Mouse (Mus musculus): Measurements from ENCODE around the gene Zswim3.
"Not testable (repeated sequence)": the region's sequence is repeated elsewhere in the genome, so short reads cannot be mapped to it uniquely, and the experiment has no call there.

The Zswim3 gene

GRCm38 (mm10) chr2:164856309-164857100 lies 51.6 kb downstream of the Zswim3 start:
- DNase-seq (ENCODE audit: low spot score in 2 of 2): no peak

- no peak for DNase-seq (ENCODE audit: low spot score in 2 of 2)
Observed at GRCm38 (mm10) chr2:164857101-164857821, 52.4 kb downstream of the Zswim3 start, which contains the start of gene Pltp. Gene Pltp (minus strand): TSS chr2:164857711.

GRCm38 (mm10) chr2:164857842-164858553 lies 53.1 kb downstream of the Zswim3 start:
- no peak for DNase-seq (ENCODE audit: low spot score in 2 of 2)

- DNase-seq (ENCODE audit: low spot score in 2 of 2): no peak
Observed at GRCm38 (mm10) chr2:164859155-164859554, 54.3 kb downstream of the Zswim3 start.

GRCm38 (mm10) chr2:164859640-164860432 lies 54.9 kb downstream of the Zswim3 start:
- no peak for DNase-seq (ENCODE audit: low spot score in 2 of 2)

- DNase-seq (ENCODE audit: low spot score in 2 of 2): no peak
Observed at GRCm38 (mm10) chr2:164861094-164861493, 56.2 kb downstream of the Zswim3 start.

- DNase-seq (ENCODE audit: low spot score in 2 of 2): no peak
Observed at GRCm38 (mm10) chr2:164862179-164862861, 57.4 kb downstream of the Zswim3 start.

- not testable (repeated sequence) for DNase-seq (ENCODE audit: low spot score in 2 of 2)
Observed at GRCm38 (mm10) chr2:164863411-164863810, 58.5 kb downstream of the Zswim3 start.

GRCm38 (mm10) chr2:164864593-164864992 lies 59.7 kb downstream of the Zswim3 start:
- DNase-seq (ENCODE audit: low spot score in 2 of 2): no peak

GRCm38 (mm10) chr2:164866741-164867551 lies 62.0 kb downstream of the Zswim3 start:
- no peak for DNase-seq (ENCODE audit: low spot score in 2 of 2)

GRCm38 (mm10) chr2:164867566-164867965 lies 62.7 kb downstream of the Zswim3 start:
- DNase-seq (ENCODE audit: low spot score in 2 of 2): no peak

- no peak for DNase-seq (ENCODE audit: low spot score in 2 of 2)
Observed at GRCm38 (mm10) chr2:164868491-164868890, 63.6 kb downstream of the Zswim3 start.
